Mouse (Mus musculus) granulocyte monocyte progenitor cell, adult 5-6 weeks (primary cell): ENCODE measurements around the gene Lman1l. TPM values are rescaled to one million over a fixed set of nuclear protein-coding genes. Genes with fewer than 3 reads are reported as not detected.
A peak's percentile ranks its signal among the peaks of the same experiment; 100 is the strongest.

Source experiments
- ATAC-seq: replicated peaks from 2 replicates; pipeline ENCODE4 v1.8.0; 2016; ENCODE audit warnings: mild to moderate bottlenecking, moderate TSS enrichment, inconsistent platforms; ENCODE audit not compliant: poor library complexity, severe bottlenecking
- total RNA-seq, 2 experiments: library from RNA; stranded (forward) in 1 of 2; stranded (reverse) in 1 of 2; fragments of 200-712, 200-1000 nt in 1 of 2; fragments of >200 nt in 1 of 2; fragmentation: Nextera tagmentation in 1 of 2; gene quantifications; 2 replicates each; pipeline ENCODE4 v1.2.3; 2014 to 2017

The Lman1l gene
- total RNA-seq, 2 experiments from 2014 or later: not detected

DNA sequence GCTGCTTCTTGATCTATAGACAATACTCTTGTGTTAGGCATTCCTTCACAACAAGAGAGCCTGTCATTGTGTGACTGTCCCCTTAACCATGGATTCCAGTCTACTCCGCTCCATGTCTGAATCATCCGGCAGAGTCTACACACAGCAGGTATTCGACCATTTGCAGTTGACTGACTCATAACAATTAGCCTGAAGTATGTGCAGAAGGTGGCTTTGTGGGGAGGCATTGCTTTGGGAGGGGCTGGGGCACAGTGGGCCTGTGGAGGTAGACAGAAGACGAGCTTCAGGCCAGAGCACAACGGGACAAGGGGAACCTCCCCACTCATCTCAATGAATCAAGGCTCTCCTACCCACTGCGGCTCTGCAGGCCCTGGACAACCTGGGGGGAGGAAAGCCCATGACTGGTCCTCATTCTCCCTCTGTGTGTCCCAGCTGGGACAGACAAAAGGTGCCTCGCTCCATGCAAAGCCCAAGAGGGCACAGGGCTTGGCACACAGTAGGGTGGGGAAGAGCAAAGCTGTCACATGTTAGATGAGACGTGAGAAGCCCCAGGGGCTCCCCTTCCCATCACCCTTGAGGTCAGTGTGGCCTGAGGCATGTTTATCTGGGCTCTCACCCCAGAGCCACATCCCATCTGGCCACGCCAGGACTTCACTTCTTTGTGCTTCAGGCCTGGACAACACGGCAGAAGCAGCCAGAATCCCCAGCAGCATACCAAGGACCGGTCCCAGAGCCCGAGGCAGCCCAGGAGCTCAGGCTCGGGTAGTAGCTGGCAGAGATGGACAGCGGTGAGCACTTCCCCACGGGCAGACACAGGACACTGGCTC lies 5.3 kb upstream of the Lman1l start:
- ATAC-seq: no peak

DNA sequence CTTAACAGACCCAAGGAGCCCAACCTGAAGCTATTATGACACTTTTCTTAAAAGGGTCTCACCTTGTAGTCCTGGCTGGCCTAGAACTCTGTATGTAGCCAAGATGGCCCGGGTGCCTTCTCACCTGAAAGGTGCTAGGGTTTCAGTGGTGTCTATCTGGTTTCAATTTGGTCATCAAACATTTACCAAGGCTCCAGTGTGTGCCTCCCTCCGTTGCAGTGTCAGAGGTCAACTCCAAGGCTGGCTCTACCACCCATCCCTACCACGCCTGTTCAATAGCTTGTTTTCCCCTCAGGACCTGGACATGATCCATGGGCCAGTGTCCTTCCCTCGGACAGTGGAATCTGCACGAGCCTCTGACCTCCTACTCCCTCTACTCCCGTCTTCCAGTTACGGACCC lies 3.7 kb upstream of the Lman1l start:
- no peak for ATAC-seq

DNA sequence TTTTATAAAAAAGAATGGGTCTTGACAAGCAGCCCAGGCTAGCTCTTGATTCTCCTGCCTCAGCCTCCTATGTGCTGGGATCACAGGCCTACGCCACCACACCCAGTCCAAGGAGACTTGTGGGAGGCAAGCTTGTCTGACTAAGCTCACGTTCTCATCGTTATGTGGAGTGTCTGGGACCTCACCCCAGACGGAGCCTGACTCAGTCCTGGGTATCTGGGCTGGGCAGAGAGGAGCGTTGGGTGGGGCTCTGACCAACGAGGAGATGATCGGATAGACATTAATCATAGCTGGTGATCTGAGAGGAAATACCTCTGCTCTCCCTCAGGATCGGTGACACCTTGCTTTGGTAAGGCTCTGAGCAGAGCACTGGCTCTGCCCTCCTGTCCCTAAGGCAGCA lies 1.7 kb downstream of the Lman1l start:
- no peak for ATAC-seq

DNA sequence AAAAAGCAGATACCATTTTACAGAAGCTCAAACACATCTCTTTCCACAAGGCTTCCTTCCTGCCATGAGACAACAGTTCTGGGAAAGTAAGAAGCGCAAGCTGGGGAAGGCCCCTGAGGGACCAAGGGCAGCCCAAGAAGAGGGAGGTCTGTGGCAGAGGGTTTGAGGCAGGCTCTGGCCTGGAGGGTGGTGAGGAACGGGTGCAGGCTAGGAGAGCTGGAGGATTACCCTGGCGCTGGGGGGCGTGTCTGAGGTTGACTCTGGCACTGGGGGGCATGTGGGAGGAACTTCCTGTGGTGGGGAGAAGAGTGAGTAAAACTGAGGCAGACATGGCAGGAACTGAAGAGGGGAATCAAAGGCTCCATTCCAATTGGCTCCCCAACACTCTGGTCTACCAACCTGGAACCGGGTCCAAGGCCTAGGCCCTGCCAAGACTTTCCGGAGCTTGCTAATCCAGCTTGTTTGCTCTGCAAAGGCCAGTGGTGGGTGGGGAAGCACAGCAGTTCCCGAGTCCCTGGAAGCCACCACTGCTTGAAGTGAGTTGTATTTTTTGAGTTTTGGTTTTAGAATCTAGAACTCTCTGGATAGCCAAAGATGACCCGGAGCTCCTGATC lies 2.9 kb downstream of the Lman1l start:
- ATAC-seq: peak; percentile 62

DNA sequence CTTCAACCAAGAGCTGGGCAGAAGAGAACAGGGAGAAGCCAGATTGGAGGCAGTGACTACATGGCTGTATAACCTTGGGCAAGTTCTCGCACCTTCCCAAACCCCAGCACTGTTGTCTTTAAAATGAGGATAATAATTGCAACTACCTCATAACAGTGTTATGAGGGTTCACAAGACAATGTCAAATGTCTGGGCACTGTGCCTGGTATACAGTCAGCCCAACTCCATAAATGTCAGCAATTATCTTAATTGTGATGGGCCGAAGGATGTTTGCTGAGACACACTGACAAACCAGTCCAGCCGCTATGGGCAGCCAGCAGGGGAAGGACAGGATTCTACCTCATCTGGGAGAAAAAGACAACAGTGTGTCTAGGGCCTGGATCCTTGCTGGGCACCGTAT lies 5.8 kb downstream of the Lman1l start:
- no peak for ATAC-seq

DNA sequence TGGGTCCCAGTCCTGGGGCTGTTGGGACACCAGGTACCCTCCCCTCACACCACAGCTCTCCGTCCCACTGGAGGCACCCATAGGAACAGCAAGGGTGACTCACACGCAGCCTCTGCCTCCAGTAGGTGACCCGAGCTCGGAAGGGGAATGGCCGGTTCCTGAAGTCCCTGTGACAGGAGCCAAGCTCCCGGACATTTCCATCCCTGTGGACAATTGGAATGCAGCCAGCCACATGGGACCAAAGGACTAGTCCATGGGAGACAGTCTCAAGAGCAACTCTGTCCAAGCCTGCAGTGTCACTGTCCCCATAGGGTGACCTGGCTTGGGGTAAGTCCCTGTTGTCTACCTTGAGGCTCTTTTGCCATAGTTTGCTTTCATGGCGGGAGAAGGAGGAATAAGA lies 6.6 kb downstream of the Lman1l start:
- no peak for ATAC-seq

DNA sequence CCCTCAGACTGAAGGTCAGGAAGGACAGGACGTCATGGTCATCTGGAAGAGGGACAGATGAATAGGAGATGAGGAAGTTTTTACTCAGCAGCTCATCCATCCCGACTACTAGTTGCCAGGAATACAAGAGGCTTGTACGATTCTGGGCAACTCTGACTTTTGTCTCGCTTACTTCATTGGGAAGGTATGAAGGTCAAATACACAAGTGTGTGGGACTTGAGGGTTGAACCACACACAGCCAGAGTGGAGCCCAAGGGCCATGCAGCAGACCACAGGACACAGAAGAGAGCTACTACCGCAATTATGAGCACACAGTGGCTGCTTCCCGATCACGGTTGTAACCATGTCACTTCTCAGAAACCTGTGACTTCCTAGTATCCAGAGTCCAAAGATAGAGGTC lies 8.0 kb downstream of the Lman1l start:
- ATAC-seq: no peak

DNA sequence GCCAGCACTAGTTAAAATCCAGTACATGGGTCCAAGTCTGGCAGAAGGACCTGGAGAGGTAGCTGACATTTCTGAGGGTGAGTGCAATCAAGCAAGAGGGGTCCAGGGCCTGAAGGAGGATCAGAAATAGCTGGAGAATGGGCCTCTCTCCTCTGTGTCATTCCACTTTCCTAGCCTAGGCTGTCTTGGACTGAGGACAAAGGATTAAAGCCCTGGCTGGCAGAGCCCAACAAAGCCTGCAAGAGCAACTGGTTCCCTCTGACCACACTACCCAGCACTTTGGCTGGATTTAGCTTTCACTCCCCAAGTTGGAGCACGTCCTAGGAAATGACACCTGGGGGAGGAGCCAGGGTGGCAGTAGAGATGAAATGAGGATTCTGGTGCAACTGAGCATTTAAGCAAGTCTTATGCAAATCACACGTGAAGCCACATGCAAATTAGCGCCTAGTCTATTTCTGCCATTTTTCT lies 10.2 kb downstream of the Lman1l start:
- no peak for ATAC-seq

DNA sequence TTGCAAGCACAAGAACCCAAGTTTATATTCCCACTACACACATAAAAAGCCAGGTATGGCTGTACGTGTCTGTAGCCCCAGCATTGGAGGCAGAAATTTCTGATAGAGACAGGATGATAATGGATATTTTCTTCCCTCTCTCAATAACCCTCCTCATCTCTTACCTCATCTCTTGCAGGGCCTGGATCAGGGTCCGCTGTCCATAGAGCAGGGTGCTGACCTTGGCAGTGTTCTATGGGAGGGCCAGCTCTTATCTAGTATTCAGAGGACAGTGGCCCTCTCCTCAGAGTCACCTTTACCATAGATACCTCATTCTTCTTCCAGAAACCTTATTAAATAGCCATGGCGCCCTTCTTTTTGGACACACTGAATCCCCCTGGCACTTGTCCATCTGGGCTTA lies 10.8 kb downstream of the Lman1l start:
- ATAC-seq: no peak

DNA sequence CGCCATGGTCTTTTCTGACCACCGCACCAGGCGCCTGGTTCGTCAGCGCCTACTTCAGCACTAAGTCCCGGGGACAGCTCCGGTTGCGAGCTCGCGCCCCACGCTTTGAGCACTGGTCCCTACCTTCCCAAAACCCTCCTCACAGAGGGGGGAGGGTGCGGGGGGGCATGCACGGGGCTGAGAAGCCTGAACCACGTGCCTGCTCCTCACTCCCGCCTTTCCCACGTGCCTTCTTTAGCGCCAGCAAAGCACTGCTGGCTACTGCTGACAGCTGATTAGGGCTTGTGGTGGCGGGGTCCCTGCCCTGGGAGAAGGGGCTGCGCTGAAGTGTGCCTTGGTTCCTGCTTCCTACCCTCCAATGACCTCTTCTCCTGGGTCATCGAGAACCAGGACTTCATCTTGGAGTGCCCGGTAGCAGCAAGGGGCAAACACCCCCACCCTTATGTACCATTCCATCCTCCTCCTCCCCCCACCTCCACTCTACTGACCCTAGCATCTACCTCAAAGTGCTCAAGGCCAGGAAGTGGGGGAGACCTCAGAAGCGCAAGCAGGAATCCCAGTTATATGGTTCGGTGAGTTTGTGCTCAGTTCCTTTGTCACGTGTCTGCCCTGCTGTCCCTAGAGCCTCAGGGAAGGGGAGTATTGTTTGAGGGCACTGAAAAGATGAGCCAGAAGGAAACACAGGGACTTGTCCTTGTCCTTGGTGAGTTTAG lies 14.3 kb downstream of the Lman1l start, which contains the start of gene Cplx3:
Gene Cplx3 (minus strand): TSS at position 143 of the 713 bp plus-strand sequence.
- peak; percentile 88 for ATAC-seq

DNA sequence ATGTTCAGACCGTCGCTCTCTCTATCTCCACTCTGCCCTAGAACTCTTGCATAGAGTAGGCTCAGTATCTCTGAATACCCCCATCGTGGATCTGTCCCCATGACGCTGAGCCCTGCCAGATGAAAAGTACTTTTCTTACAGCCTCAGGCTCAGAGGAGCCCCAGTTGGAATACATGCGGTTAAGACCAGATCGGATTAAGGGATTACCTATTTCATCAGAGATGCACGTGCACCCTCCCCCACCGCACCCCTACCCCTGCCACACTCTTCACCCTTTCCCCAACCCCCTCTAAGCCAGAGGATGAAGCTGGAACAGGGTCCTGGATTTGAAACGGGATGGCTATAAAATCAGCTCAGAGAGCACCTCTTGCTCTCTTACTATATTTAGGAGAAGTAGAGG lies 15.1 kb downstream of the Lman1l start:
- no peak for ATAC-seq

DNA sequence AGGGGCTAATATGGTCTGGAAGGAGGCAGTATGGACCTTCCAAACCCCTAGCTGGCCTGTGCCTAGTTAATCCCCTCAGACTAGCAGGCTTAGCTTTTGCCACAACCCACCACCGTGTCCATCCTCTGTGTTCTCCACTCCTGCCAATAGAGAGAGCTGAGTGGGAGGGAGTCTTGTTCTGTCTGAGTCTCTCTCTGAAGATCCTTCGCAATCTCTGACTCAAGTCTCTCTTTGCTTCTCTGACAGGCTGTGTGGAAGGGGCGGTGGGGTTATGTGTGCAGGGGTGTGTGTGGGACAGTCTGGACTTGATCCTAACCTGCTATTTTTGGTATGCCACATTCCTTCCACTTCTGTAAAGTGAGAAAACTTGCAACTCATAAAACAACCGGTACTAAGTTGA lies 15.7 kb downstream of the Lman1l start:
- ATAC-seq: no peak

DNA sequence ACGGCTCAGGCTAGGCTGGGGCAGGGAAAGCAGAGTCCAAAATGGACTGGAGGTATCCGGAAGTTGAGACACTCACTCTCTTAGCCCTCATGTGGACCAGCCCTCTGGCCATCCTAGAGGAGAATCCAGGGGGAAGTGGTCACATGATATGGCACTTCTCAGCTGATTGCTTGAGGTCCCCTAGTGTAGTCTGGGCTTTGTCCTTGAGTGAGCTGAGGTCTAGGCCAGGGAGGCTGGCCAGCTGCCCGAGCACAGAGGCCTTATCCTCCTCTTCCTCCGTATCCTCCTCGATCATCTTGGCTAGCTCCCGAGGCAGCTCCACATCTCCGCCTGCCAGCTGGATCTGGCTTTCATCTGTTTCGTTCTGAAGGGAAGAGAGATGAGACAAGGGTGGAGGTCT lies 18.5 kb downstream of the Lman1l start:
- ATAC-seq: no peak

DNA sequence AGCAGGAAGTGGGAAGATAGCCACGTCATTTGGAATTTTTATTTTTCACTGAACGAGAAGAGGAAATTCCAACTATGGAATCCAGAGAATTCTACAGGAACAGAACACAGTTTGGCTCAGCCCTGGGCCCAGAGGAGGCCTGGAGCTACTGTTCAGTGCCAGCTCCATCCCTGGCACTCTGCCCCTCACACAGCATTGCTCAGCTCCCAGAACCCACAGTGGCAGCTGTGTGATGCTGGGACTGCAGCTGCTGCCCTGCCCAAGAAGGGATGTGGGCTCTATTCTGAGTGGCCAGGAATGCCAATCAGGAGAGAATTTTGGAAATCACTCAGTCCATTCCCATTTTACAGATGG lies 19.2 kb downstream of the Lman1l start:
- no peak for ATAC-seq

DNA sequence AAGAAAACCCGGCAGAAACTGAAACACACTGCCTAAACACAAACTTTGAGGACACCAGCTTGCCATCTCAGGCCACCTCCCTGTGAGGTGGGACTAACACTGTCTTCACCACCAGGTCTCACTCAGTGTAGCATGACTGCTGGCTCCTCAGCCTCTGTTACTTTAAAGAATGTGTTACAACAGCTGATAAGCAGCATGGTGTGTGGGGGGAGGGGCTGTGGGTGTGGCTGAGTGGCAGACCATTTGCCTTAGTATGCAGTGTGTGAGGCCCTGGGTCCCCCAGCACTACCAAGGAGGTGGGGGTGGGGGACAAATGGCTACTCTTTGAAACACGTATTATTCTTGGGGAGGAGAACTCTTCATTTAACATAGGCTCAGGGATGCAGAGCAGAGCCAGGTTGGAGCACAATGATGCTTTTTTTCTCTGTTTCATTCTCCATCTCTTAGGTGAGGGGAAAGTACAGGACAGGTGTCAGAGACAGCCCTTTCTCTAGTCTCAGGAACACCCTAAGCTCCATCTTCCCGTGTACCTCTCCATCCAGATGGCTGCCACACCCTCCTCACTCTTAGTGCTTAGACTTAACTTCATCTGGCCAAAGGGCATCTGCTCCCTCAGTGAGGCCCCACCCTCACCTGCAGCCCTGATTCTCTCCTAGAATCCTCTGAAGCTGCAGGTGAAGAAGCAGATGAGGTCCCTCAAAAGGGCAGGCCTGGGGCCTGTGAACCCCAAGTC lies 19.8 kb downstream of the Lman1l start:
- no peak for ATAC-seq

DNA sequence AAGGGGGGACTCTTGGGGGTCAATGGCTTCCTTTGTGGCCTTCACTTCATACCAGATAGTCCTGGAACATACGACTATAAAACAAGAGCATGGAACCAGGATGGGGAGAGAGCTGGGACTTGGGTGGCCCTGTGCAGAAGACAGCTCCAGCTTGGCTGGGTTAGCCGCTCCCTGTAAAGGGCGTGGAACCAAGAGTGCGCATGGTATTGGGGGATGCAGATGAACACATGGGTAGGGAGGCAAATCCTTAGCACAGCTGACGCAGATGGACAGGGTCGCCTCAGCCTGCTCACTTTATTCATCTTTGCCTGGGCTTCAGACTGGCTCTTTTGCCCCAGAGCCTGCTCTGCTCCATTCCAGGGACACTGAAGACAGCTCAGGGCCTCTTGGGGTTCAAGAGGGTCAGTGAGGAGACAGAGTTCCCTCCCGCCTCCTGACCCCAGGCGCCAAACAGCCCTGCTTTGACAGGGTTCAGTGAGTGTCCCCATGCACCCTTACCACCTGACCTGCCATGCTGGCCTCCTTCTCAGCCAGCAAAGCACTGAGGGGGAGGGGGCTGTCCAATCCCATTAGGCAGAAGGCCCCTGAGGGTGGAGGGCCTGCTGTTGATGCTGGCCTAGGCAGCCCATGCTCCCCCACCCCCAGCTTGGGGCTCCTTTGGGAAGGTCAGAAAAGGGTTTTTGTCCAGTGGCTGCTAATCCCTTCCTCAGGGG lies 21.6 kb downstream of the Lman1l start:
- no peak for ATAC-seq

DNA sequence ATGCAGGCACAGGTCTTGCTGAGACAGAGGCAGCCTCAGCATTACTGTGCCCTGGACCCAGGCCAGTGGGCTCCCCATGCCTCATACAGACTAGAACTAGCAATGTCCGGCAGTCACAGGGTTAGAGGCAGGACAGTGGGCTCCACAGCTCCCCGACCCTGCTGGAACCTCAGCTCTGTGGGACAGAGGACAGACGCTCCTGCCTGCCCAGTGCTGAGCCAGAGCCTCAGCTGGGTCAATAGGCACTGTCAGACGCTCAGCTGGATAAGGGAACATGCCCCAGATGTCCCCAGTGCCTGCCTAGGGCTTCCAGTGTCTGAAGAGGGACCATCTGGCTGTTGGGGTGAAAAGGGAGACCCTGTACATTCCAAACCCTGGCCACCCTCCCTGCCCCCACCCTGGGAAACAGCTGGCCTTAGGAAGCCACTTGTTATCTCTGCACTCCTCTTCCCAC lies 22.6 kb downstream of the Lman1l start:
- no peak for ATAC-seq

DNA sequence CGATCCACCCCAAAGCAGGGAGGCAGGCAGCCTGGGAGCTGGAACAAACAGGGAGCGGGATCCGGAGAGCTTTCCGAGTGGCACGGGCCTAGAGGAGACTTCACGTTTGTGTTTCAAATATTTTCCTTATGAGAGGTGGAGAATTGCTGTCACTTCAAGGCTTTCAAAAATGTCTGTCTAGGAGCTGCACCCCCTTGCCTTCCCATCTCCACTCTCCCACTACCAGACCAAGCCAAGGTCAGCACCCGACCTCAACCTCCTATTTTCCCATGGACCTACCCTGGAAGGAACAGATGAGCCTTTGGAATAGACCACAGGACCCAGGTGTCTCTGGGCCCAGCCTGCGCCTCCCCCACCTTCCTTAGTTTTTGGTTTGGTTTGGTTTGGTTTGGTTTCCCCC lies 23.3 kb downstream of the Lman1l start:
- ATAC-seq: no peak

DNA sequence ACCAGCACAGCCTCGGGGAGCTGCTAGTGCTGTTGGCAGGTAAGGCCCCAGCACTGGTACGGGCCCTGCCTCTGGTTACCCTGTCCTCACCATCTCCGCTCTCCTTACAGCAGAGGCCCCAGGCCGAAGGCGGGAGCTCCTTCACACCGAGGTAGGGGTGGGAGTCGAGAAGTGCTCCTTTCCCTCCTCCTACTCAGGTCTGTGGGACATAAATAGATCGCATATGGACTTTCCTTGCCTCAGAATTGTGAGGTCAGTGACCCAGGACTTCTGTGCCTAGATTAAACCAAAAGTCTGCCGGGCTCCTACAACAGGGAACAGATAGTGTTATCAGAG lies 26.4 kb downstream of the Lman1l start:
- no peak for ATAC-seq
